Mouse (Mus musculus) G1E (cell line): ENCODE data around the gene Top2a.

Source experiments
- CTCF ChIP-seq: IDR thresholded peaks from 2 replicates; pipeline ENCODE4 v1.5.1; 2012; ENCODE audit warnings: low read depth, low read length, inconsistent platforms, mixed read lengths
- GATA1 ChIP-seq: IDR thresholded peaks from 2 replicates; pipeline ENCODE4 v1.6.1; 2012; ENCODE audit warnings: borderline replicate concordance, low read length, inconsistent platforms, mixed read lengths
- GATA2 ChIP-seq: IDR thresholded peaks from 2 replicates; pipeline ENCODE4 v1.6.1; 2012; ENCODE audit warnings: low read depth, low read length, inconsistent platforms, borderline replicate concordance
- POLR2AphosphoS5 ChIP-seq: IDR thresholded peaks from 2 replicates; pipeline ENCODE4 v1.6.1; 2012; ENCODE audit warnings: low read depth, low read length, inconsistent platforms; ENCODE audit not compliant: insufficient replicate concordance
- TAL1 ChIP-seq: conservative IDR thresholded peaks from 2 replicates; pipeline ENCODE4 v1.6.1; 2012; ENCODE audit warnings: low read depth, low read length, inconsistent platforms, mixed read lengths

GRCm38 (mm10) chr11:98972801-98973360 is 51.1 kb downstream of the Top2a start:
- no peak for TF ChIP-seq GATA1
- no peak for TF ChIP-seq CTCF
- no peak for TF ChIP-seq TAL1
- no peak for TF ChIP-seq GATA2
- no peak for TF ChIP-seq POLR2AphosphoS5
